Mouse (Mus musculus) CD4-positive helper T cell, adult 2 months (primary cell): Measurements from ENCODE around the gene Prdm11.

Source experiments
- DNase-seq: peaks from one replicate; pipeline ENCODE4 v3.0.0-alpha.2; 2012; ENCODE audit warnings: low read depth, missing footprints, low spot score

Gene Prdm11

GRCm38 (mm10) chr2:93045818-93046508, at the start of gene Prdm11:
Gene Prdm11 (minus strand): TSS chr2:93046167.
- DNase-seq, result peak; percentile 52

- DNase-seq, result no peak
Measured at GRCm38 (mm10) chr2:93092347-93092746, 46.4 kb upstream of the Prdm11 start.

GRCm38 (mm10) chr2:93091679-93092078, 45.7 kb upstream of the Prdm11 start:
- no peak for DNase-seq

- DNase-seq, result no peak
Measured at GRCm38 (mm10) chr2:93089379-93090089, 43.6 kb upstream of the Prdm11 start.

- no peak for DNase-seq
Measured at GRCm38 (mm10) chr2:93088006-93088405, 42.0 kb upstream of the Prdm11 start.

GRCm38 (mm10) chr2:93085291-93086027, 39.5 kb upstream of the Prdm11 start:
- DNase-seq, result no peak

- no peak for DNase-seq
Measured at GRCm38 (mm10) chr2:93084481-93084880, 38.5 kb upstream of the Prdm11 start.

- DNase-seq, result no peak
Measured at GRCm38 (mm10) chr2:93083317-93083716, 37.4 kb upstream of the Prdm11 start.

GRCm38 (mm10) chr2:93082846-93083245, 36.9 kb upstream of the Prdm11 start:
- DNase-seq, result no peak

GRCm38 (mm10) chr2:93080871-93081608, 35.1 kb upstream of the Prdm11 start:
- no peak for DNase-seq

GRCm38 (mm10) chr2:93079394-93079793, 33.4 kb upstream of the Prdm11 start:
- DNase-seq, result no peak

- DNase-seq, result no peak
Measured at GRCm38 (mm10) chr2:93076578-93076955, 30.6 kb upstream of the Prdm11 start.

- peak; percentile 61 for DNase-seq
Measured at GRCm38 (mm10) chr2:93075738-93076577, 30.0 kb upstream of the Prdm11 start.

- peak; percentile 32 for DNase-seq
Measured at GRCm38 (mm10) chr2:93071656-93072055, 25.7 kb upstream of the Prdm11 start.

- peak; percentile 26 for DNase-seq
Measured at GRCm38 (mm10) chr2:93068942-93069341, 23.0 kb upstream of the Prdm11 start.

- peak; percentile 30 for DNase-seq
Measured at GRCm38 (mm10) chr2:93063347-93063746, 17.4 kb upstream of the Prdm11 start.

GRCm38 (mm10) chr2:93051873-93052272, 5.9 kb upstream of the Prdm11 start:
- DNase-seq, result no peak

GRCm38 (mm10) chr2:93048601-93049323, 2.8 kb upstream of the Prdm11 start:
- DNase-seq, result no peak

- no peak for DNase-seq
Measured at GRCm38 (mm10) chr2:93047491-93048050, 1.6 kb upstream of the Prdm11 start.

- DNase-seq, result no peak
Measured at GRCm38 (mm10) chr2:93047036-93047435, 1.1 kb upstream of the Prdm11 start.
